13 mouse cellular contexts compared by ENCODE assay signal in the genomic region with DNA sequence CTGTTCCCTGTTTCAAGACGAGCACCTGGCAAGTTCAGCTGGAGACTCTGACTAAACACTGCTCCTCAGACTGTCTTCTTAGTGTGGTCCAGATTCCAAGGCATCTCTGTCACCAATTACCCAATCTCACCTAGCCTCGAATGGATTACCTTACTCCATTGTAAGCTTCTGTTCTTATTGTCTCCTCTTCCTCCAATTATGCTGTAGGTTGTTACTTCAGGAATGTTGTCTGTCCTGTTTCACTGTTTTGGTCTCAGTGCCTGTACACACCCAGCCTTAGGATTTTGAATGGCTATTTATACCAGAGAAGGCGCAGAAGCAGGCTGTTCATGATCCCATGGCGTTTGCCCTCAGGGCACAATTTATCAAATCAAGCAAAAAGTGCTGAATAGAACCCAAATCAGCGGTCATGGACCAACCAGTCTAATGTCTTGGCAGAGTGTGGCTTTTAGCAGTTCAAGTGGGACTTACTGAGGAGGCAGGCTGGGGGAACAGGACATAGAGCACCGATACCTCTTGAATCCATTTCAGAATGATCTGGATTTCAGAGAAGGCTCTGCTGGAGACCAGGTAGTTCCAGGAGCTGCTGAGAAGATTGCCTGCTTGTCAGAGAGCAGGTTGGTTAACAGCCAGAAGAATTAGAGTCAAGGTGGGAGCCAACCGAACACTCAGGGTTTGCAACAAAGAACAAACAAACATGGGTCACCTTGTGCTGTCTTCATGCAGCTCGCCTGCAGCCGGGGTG. TPM values are rescaled to one million over a fixed set of nuclear protein-coding genes. Genes with fewer than 3 reads are reported as not detected.
DNase-seq lines count a peak whose midpoint lies in the region; ATAC-seq and TF ChIP-seq lines count a peak whose summit lies in the region.
"Had no signal": no experiment of that assay in that cellular context is flagged by ENCODE, and none has a peak within 500 bp of the region (broad histone marks: within the 10 kb centered on the region; RNA-seq: fewer than 3 reads in every experiment).

No protein-coding gene starts in this region.

- H3K27me3 ChIP-seq in cerebellum, adult 2 months (ENCODE audit: control insufficient read depth, insufficient read depth, low read length), result no peaks in the 10 kb centered on the region
- no peaks in the 10 kb centered on the region for H3K27me3 ChIP-seq in neural tube, embryonic 14.5 days (ENCODE audit: control insufficient read depth, insufficient read depth, low read length)
- no peaks in the 10 kb centered on the region for H3K27me3 ChIP-seq in neural tube, embryonic 15.5 days (replicated peaks)

- peaks cover 55% of the 10 kb centered on the region for H3K4me1 ChIP-seq in cerebellum, adult 2 months (ENCODE audit: control insufficient read depth, insufficient read depth, low read length)
- peaks cover 69% of the 10 kb centered on the region for H3K4me1 ChIP-seq in neural tube, embryonic 14.5 days (ENCODE audit: control insufficient read depth, insufficient read depth, low read length)
- peaks cover 83% of the 10 kb centered on the region for H3K4me1 ChIP-seq in neural tube, embryonic 15.5 days

- peak; percentile 55 to 60 for DNase-seq in cerebellum, adult 2 months
- DNase-seq in cerebellum, adult 11 months, result no peak
- DNase-seq in kidney, adult 11 months, result peak; percentile 50
- no peak for DNase-seq in kidney, adult 9 months
- DNase-seq in thymus, postnatal 10 days (ENCODE audit: low spot score in 2 of 2), result no peak
- DNase-seq in thymus, postnatal 25 days, result no peak
- DNase-seq: heart, postnatal 10 days; layer of hippocampus, adult 9-11 months; midbrain, embryonic 14.5 days; thymus, postnatal 36 days had no signal

- TF ChIP-seq POLR2A in cerebellum, adult 2 months (IDR thresholded peaks at IDR 0.05; ENCODE audit: borderline replicate concordance, insufficient read depth, low read length), result no peak

- no peak for TF ChIP-seq CTCF in cerebellum, adult 2 months (IDR thresholded peaks at IDR 0.05; ENCODE audit: borderline replicate concordance, insufficient read depth, low read depth, low read length)

- no peak overlapping the region for H3K4me2 ChIP-seq in neural tube, embryonic 14.5 days (ENCODE audit: low read depth, low read length)
- no peak overlapping the region for H3K4me2 ChIP-seq in neural tube, embryonic 15.5 days
- H3K4me2 ChIP-seq: lung, embryonic 14.5 days had no signal

- H3K9me3 ChIP-seq in neural tube, embryonic 14.5 days (ENCODE audit: control insufficient read depth, low read length), result no peaks in the 10 kb centered on the region
- no peaks in the 10 kb centered on the region for H3K9me3 ChIP-seq in neural tube, embryonic 15.5 days (replicated peaks)

- H3K27ac ChIP-seq in cerebellum, adult 2 months (ENCODE audit: insufficient read depth, low read length), result peak overlapping the region; percentile 31; the same call in 1 of the 2 replicates
- H3K27ac ChIP-seq in neural tube, embryonic 14.5 days (ENCODE audit: low read depth, low read length), result peak overlapping the region; percentile 28; the same call in 1 of the 2 replicates
- no peak overlapping the region for H3K27ac ChIP-seq in neural tube, embryonic 15.5 days (replicated peaks)

- WGBS in cerebellum, adult 2 months, result 11% methylated on average over 9 of the region's 9 CpGs
- 64% methylated on average over 9 of the region's 9 CpGs for WGBS in neural tube, embryonic 14.5 days
- 55% methylated on average over 9 of the region's 9 CpGs for WGBS in neural tube, embryonic 15.5 days

- ATAC-seq in neural tube, embryonic 14.5 days (ENCODE audit: low read depth), result no peak
- ATAC-seq in neural tube, embryonic 15.5 days (ENCODE audit: low FRiP score), result no peak

- no peak overlapping the region for H3K4me3 ChIP-seq in cerebellum, adult 2 months (replicated peaks; ENCODE audit: insufficient read depth, low read depth, low read length)
- no peak overlapping the region for H3K4me3 ChIP-seq in neural tube, embryonic 14.5 days (ENCODE audit: low read depth, low read length)
- no peak overlapping the region for H3K4me3 ChIP-seq in neural tube, embryonic 15.5 days (replicated peaks)

- H3K36me3 ChIP-seq in neural tube, embryonic 14.5 days (ENCODE audit: control insufficient read depth, insufficient read depth, low read length), result no peaks in the 10 kb centered on the region
- no peaks in the 10 kb centered on the region for H3K36me3 ChIP-seq in neural tube, embryonic 15.5 days

- H3K9ac ChIP-seq in neural tube, embryonic 14.5 days (replicated peaks; ENCODE audit: low read depth, low read length), result no peak overlapping the region
- no peak overlapping the region for H3K9ac ChIP-seq in neural tube, embryonic 15.5 days (replicated peaks)
- H3K9ac ChIP-seq: lung, embryonic 14.5 days had no signal

RNA-seq across cellular contexts. Expression of a gene that starts 10.4 kb away (rescaled TPM):
- polyA plus RNA-seq in cerebellum, adult 2 months (2012; rRNA removed), result 44.0 and 45.2 TPM in 2 replicates
- 37.7 and 48.7 TPM in 2 replicates for polyA plus RNA-seq in neural tube, embryonic 14.5 days (2014; fragmentation: Nextera tagmentation; extraction: Ambion mirVana)
- polyA plus RNA-seq in neural tube, embryonic 15.5 days (2015; fragmentation: Nextera tagmentation; extraction: Ambion mirVana), result 34.5 and 35.9 TPM in 2 replicates

RNA-seq across cellular contexts. Expression of a gene that starts 11.3 kb away (rescaled TPM):
- 56.3 and 63.8 TPM in 2 replicates for polyA plus RNA-seq in cerebellum, adult 2 months (2012; rRNA removed)
- polyA plus RNA-seq in neural tube, embryonic 14.5 days (2014; fragmentation: Nextera tagmentation; extraction: Ambion mirVana), result 62.3 and 67.0 TPM in 2 replicates
- 43.8 and 50.7 TPM in 2 replicates for polyA plus RNA-seq in neural tube, embryonic 15.5 days (2015; fragmentation: Nextera tagmentation; extraction: Ambion mirVana)

Comparison
In these comparisons a context has a peak if more than half of its experiments do, and no peak if none do; other contexts are left out.
1. DNase-seq: peak in cerebellum, adult 2 months (2 of 2) and kidney, adult 11 months (single experiment); none in cerebellum, adult 11 months (single experiment), kidney, adult 9 months (single experiment), thymus, postnatal 10 days (0 of 2) and thymus, postnatal 25 days (single experiment).